Mouse (Mus musculus): ENCODE measurements around the gene Cox5b. TPM values are rescaled to one million over a fixed set of nuclear protein-coding genes. Genes with fewer than 3 reads are reported as not detected.

The Cox5b gene
- polyA plus RNA-seq, 1 experiment from 2014 or later = 620 TPM

GRCm38 (mm10) chr1:36718786-36719185 is 27.5 kb downstream of the Cox5b start:
- no peak overlapping the region for H3K4me3 ChIP-seq (ENCODE audit: low read depth, low read length)
- no peak overlapping the region for H3K27ac ChIP-seq (ENCODE audit: low read depth)
- TF ChIP-seq CTCF (IDR thresholded peaks at IDR 0.05; ENCODE audit: low read depth) = no peak
- TF ChIP-seq EP300 (IDR thresholded peaks at IDR 0.05; ENCODE audit: low read depth) = no peak
- WGBS (ENCODE audit: insufficient replicate concordance) = 39% methylated on average over 1 of the region's 1 CpGs
- no peaks in the 10 kb centered on the region for H3K36me3 ChIP-seq (replicated peaks; ENCODE audit: insufficient read depth, low read length)
- DNase-seq (no peak), ATAC-seq (no peak)
- H3K9ac ChIP-seq (replicated peaks) = no peak overlapping the region
- no peaks in the 10 kb centered on the region for H3K4me1 ChIP-seq (ENCODE audit: insufficient read depth)
- no peak overlapping the region for H3K4me2 ChIP-seq (ENCODE audit: low read depth, low read length)
- H3K27me3 ChIP-seq (ENCODE audit: insufficient read depth, low read length) = no peaks in the 10 kb centered on the region
- no peaks in the 10 kb centered on the region for H3K9me3 ChIP-seq (ENCODE audit: low read length)

DNA sequence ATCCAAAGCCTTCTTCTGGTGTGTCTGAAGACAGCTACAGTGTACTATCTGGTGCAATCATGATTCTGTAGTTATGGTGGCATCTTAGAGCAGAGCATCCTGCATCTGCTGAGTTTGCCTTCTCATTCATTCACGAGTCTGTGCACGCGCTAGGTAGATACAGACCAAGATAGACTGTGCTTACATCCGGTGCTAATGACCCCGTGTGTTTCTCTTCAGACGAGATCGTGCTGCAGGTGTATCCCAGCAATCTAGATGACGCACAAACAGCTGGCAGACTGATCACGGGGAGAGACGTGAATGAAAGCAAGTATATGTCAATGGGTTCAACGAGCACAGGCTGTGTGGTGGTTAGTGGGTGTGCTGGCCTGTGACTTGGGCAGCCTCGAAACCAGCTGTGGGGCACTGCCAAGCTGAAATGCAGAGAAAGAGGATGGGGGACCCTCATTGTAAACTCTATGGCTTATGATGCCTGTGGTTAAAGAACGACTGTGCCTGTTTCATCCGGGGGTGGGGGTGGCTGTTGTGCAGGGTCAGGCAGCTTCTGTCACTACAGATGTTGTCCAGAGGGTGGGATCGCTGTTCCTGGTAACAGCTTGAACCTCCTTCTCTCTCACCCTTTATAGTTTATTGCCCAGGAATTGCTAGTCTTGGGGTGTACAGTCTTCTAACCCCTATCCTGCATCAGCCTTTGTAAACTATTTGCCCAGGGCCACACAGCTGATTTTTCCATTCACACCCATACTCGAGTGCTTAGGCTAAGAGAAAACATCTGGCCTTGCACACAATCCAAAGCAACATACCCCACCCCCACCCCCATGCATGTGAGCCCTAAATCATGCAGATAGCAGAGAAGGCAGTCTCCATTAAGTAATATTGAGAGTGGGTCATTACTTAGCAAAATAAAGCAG is 32.2 kb downstream of the Cox5b start:
- Histone ChIP-seq H3K27ac (ENCODE audit: low read depth) (no peak overlapping the region), H3K36me3 (replicated peaks; ENCODE audit: insufficient read depth, low read length) (no peaks in the 10 kb centered on the region), H3K4me1 (ENCODE audit: insufficient read depth) (no peaks in the 10 kb centered on the region), H3K4me3 (ENCODE audit: low read depth, low read length) (no peak overlapping the region), H3K9ac (replicated peaks) (no peak overlapping the region), H3K27me3 (ENCODE audit: insufficient read depth, low read length) (no peaks in the 10 kb centered on the region), H3K4me2 (ENCODE audit: low read depth, low read length) (no peak overlapping the region), H3K9me3 (ENCODE audit: low read length) (no peaks in the 10 kb centered on the region)
- DNase-seq = no peak
- WGBS (ENCODE audit: insufficient replicate concordance) = 66% methylated on average over 16 of the region's 16 CpGs
- ATAC-seq = no peak
- TF ChIP-seq CTCF (IDR thresholded peaks at IDR 0.05; ENCODE audit: low read depth) (no peak), EP300 (IDR thresholded peaks at IDR 0.05; ENCODE audit: low read depth) (no peak)

GRCm38 (mm10) chr1:36724057-36724431 is 32.8 kb downstream of the Cox5b start:
- TF ChIP-seq CTCF (IDR thresholded peaks at IDR 0.05; ENCODE audit: low read depth) = no peak
- no peak for TF ChIP-seq EP300 (IDR thresholded peaks at IDR 0.05; ENCODE audit: low read depth)
- H3K27ac ChIP-seq (ENCODE audit: low read depth) = no peak overlapping the region

DNA sequence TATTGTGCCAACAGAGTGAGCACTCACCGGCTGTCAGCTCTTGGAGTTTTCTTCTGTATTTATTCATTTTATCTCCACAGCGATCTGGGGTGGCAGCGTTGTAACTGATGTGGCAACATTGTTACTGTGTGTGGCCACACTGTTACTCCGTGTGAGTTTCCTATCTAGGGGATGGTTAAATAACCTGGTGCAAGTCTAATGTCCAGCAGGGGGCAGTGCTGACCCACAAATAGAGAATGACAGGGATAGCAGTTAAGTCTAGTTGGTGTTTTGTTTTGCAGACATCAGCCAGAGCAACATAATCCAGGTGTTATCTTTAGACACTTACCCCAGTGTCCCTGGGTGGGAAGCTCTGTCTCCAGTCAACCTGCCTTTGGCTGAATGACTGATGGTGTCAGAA is 46.1 kb downstream of the Cox5b start:
- Histone ChIP-seq H3K27me3 (ENCODE audit: insufficient read depth, low read length) (no peaks in the 10 kb centered on the region), H3K4me2 (ENCODE audit: low read depth, low read length) (no peak overlapping the region), H3K9ac (replicated peaks) (no peak overlapping the region), H3K4me3 (ENCODE audit: low read depth, low read length) (no peak overlapping the region), H3K36me3 (replicated peaks; ENCODE audit: insufficient read depth, low read length) (no peaks in the 10 kb centered on the region), H3K27ac (ENCODE audit: low read depth) (no peak overlapping the region), H3K9me3 (ENCODE audit: low read length) (no peaks in the 10 kb centered on the region), H3K4me1 (ENCODE audit: insufficient read depth) (no peaks in the 10 kb centered on the region)
- peak; percentile 91 for TF ChIP-seq CTCF (IDR thresholded peaks at IDR 0.05; ENCODE audit: low read depth)
- no peak for TF ChIP-seq EP300 (IDR thresholded peaks at IDR 0.05; ENCODE audit: low read depth)
- peak; percentile 84 for DNase-seq
- WGBS (ENCODE audit: insufficient replicate concordance) = 9% methylated on average over 4 of the region's 4 CpGs
- peak; percentile 76 for ATAC-seq

More at GRCm38 (mm10) chr1:36724057-36724431, 32.8 kb downstream of the Cox5b start:
- no peaks in the 10 kb centered on the region for H3K27me3 ChIP-seq (ENCODE audit: insufficient read depth, low read length)
- no peak overlapping the region for H3K4me2 ChIP-seq (ENCODE audit: low read depth, low read length)
- no peak overlapping the region for H3K9ac ChIP-seq (replicated peaks)
- no peaks in the 10 kb centered on the region for H3K36me3 ChIP-seq (replicated peaks; ENCODE audit: insufficient read depth, low read length)
- ATAC-seq = no peak
- H3K4me1 ChIP-seq (ENCODE audit: insufficient read depth) = no peaks in the 10 kb centered on the region
- WGBS (ENCODE audit: insufficient replicate concordance) = 83% methylated on average over 4 of the region's 4 CpGs
- no peak for DNase-seq
- H3K4me3 ChIP-seq (ENCODE audit: low read depth, low read length) = no peak overlapping the region
- H3K9me3 ChIP-seq (ENCODE audit: low read length) = no peaks in the 10 kb centered on the region

GRCm38 (mm10) chr1:36739231-36739630 is 48.0 kb downstream of the Cox5b start:
- H3K36me3 ChIP-seq (replicated peaks; ENCODE audit: insufficient read depth, low read length) = no peaks in the 10 kb centered on the region
- 65% methylated on average over 5 of the region's 5 CpGs for WGBS (ENCODE audit: insufficient replicate concordance)
- H3K4me3 ChIP-seq (ENCODE audit: low read depth, low read length) = no peak overlapping the region
- no peak overlapping the region for H3K9ac ChIP-seq (replicated peaks)
- H3K4me1 ChIP-seq (ENCODE audit: insufficient read depth) = no peaks in the 10 kb centered on the region
- peaks cover 2% of the 10 kb centered on the region; the same call in 1 of the 2 replicates for H3K27me3 ChIP-seq (ENCODE audit: insufficient read depth, low read length)
- ATAC-seq = no peak
- no peak overlapping the region for H3K27ac ChIP-seq (ENCODE audit: low read depth)
- TF ChIP-seq EP300 (IDR thresholded peaks at IDR 0.05; ENCODE audit: low read depth) = no peak
- TF ChIP-seq CTCF (IDR thresholded peaks at IDR 0.05; ENCODE audit: low read depth) = no peak
- H3K4me2 ChIP-seq (ENCODE audit: low read depth, low read length) = no peak overlapping the region
- H3K9me3 ChIP-seq (ENCODE audit: low read length) = no peaks in the 10 kb centered on the region
- DNase-seq = no peak

GRCm38 (mm10) chr1:36743046-36743445 is 51.8 kb downstream of the Cox5b start:
- 54% methylated on average over 9 of the region's 9 CpGs for WGBS (ENCODE audit: insufficient replicate concordance)
- no peak overlapping the region for H3K4me3 ChIP-seq (ENCODE audit: low read depth, low read length)
- H3K9ac ChIP-seq (replicated peaks) = no peak overlapping the region
- H3K9me3 ChIP-seq (ENCODE audit: low read length) = no peaks in the 10 kb centered on the region
- DNase-seq = no peak
- TF ChIP-seq CTCF (IDR thresholded peaks at IDR 0.05; ENCODE audit: low read depth) = no peak
- TF ChIP-seq EP300 (IDR thresholded peaks at IDR 0.05; ENCODE audit: low read depth) = no peak
- H3K27ac ChIP-seq (ENCODE audit: low read depth) = no peak overlapping the region
- H3K4me2 ChIP-seq (ENCODE audit: low read depth, low read length) = no peak overlapping the region
- H3K4me1 ChIP-seq (ENCODE audit: insufficient read depth) = no peaks in the 10 kb centered on the region
- no peak for ATAC-seq
- H3K36me3 ChIP-seq (replicated peaks; ENCODE audit: insufficient read depth, low read length) = no peaks in the 10 kb centered on the region
- peaks cover 4% of the 10 kb centered on the region; the same call in 1 of the 2 replicates for H3K27me3 ChIP-seq (ENCODE audit: insufficient read depth, low read length)

Small RNA genes within 50 kb of the gene (microRNA-seq; reads per million reads assigned to microRNA genes)
- gene Gm24133 = not detected

Other genes starting within 250 kb of the Cox5b start
- 9.0 and 9.9 TPM in 2 replicates for gene Lman2l, start 246.2 kb upstream of the Cox5b start, polyA plus RNA-seq (2015; fragmentation: Nextera tagmentation; extraction: Ambion mirVana)
- 2.1 and 2.2 TPM in 2 replicates for gene Cnnm4, start 219.8 kb upstream of the Cox5b start, polyA plus RNA-seq (2015; fragmentation: Nextera tagmentation; extraction: Ambion mirVana)
- gene Cnnm3, start 179.6 kb upstream of the Cox5b start, polyA plus RNA-seq (2015; fragmentation: Nextera tagmentation; extraction: Ambion mirVana) = 0.92 and 1.1 TPM in 2 replicates
- gene Ankrd23, start 154.6 kb upstream of the Cox5b start, polyA plus RNA-seq (2015; fragmentation: Nextera tagmentation; extraction: Ambion mirVana) = 2.0 and 2.2 TPM in 2 replicates
- 0.45 TPM in 1 of 2 replicates, not detected in the other for gene Gm42417, start 152.0 kb upstream of the Cox5b start, polyA plus RNA-seq (2015; fragmentation: Nextera tagmentation; extraction: Ambion mirVana)
- gene Ankrd39, start 144.0 kb upstream of the Cox5b start, polyA plus RNA-seq (2015; fragmentation: Nextera tagmentation; extraction: Ambion mirVana) = 7.4 and 8.3 TPM in 2 replicates
- gene Sema4c, start 133.1 kb upstream of the Cox5b start, polyA plus RNA-seq (2015; fragmentation: Nextera tagmentation; extraction: Ambion mirVana) = 2.0 TPM in 2 replicates
- gene Fam178b, start 8.3 kb upstream of the Cox5b start, polyA plus RNA-seq (2015; fragmentation: Nextera tagmentation; extraction: Ambion mirVana) = 0.16 and 0.37 TPM in 2 replicates
- not detected in 2 replicates for gene 4933424G06Rik, start 18.7 kb downstream of the Cox5b start, polyA plus RNA-seq (2015; fragmentation: Nextera tagmentation; extraction: Ambion mirVana)
- gene Actr1b, start 23.0 kb downstream of the Cox5b start, polyA plus RNA-seq (2015; fragmentation: Nextera tagmentation; extraction: Ambion mirVana) = 19.3 and 21.3 TPM in 2 replicates
- 0.31 and 0.67 TPM in 2 replicates for gene Zap70, start 70.3 kb downstream of the Cox5b start, polyA plus RNA-seq (2015; fragmentation: Nextera tagmentation; extraction: Ambion mirVana)

All from liver, postnatal 0 days (tissue).